Mouse (Mus musculus) brain, embryonic 14.5 days (tissue): ENCODE results near the gene Dusp22.

Experiments
- CTCF ChIP-seq: fragments of 200-500 bp; IDR thresholded peaks from 2 replicates; pipeline ENCODE4 v1.5.1; 2012; ENCODE audit warnings: inconsistent platforms, mild to moderate bottlenecking, moderate library complexity, borderline replicate concordance; ENCODE audit not compliant: insufficient read depth, insufficient read length; ENCODE audit errors: extremely low read depth
- POLR2A ChIP-seq: fragments of 200-500 bp; IDR thresholded peaks from 2 replicates; pipeline ENCODE4 v1.6.1; 2012; ENCODE audit warnings: mild to moderate bottlenecking, inconsistent platforms, borderline replicate concordance; ENCODE audit not compliant: poor library complexity, insufficient read depth, insufficient read length, severe bottlenecking; ENCODE audit errors: extremely low read depth

DNA sequence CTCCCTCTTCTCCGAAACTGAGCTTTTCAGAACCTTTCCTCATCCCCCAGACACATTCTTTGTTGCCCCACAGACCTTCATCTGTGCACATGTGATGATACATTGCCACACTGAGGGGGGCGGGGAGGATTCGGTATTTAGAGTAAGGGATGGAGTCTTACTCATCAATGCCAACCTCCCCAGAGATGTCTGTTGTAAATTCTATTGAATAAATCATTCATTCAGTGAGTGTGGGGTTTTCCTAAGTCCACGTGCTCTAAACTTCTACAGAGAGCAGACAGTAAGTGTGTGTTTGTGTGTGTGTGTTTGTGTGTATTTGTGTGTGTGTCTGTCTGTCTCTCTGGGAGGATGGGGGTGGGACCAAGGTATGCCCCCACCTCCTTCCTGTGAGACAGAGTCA, 67.1 kb downstream of the Dusp22 start:
- TF ChIP-seq CTCF, result no peak
- TF ChIP-seq POLR2A, result no peak
